Mouse (Mus musculus): Measurements from ENCODE around the gene Defb9.

DNA sequence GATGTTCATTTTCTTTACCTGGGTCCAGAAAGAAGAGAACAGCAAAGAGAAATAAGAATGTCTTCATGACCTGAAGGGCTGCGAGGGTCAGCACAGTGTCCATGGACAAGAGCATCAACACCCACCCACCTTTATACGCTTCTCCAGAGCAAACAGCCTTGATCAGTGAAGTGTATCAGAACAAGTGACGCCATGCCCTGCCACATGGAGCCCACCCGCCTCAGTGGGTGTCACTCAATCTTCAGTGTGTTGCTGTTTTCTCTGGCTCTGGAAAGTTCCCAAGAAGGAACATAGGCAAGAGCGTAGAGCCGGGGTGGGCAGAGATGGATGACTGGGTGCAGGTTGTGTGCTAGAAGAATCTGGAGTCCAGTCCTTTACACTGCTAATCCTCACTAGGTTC, 47.4 kb upstream of the Defb9 start, which contains the start of gene Defb15:
- TF ChIP-seq POLR2A (IDR thresholded peaks at IDR 0.05; ENCODE audit: borderline replicate concordance, low read depth, low read length) (no peak), CTCF (IDR thresholded peaks at IDR 0.05; ENCODE audit: low read depth, low read length) (no peak)

Measured in bone marrow macrophage, adult 2 months (primary cell).